Mouse (Mus musculus) spleen, postnatal 4 days (tissue): ENCODE data around the gene Rasal1.
A peak's percentile ranks its signal among the peaks of the same experiment; 100 is the strongest.

Source experiments
- DNase-seq, 2 experiments: peaks; one replicate each; pipeline ENCODE4 v3.0.0; 2022; ENCODE audit warnings: low spot score in 2 of 2

The Rasal1 gene

GRCm38 (mm10) chr5:120621846-120622197 is 26.8 kb upstream of the Rasal1 start:
- DNase-seq, result no peak

- no peak for DNase-seq
Measured at GRCm38 (mm10) chr5:120622198-120622851, 26.3 kb upstream of the Rasal1 start.

- no peak for DNase-seq
Measured at GRCm38 (mm10) chr5:120624427-120624826, 24.2 kb upstream of the Rasal1 start.

DNA sequence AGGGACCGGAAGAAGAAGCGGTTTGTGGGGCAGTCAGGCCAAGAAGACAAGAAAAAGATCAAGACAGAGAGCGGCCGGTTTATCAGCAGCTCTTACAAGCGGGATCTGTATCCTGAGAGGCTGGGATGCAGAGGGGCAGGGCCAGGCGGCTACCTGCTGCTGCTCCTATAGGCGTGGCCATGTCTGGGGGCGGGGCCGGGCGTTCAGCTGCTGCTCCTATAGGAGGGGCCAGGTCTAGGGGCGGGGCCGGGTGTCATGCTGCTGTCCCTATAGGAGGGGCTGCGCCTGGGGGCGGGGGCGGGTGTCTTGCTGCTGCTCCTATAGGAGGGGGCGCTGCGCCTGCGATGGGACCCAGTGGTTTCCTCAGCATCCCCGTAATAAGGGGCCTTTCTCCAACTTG is 22.2 kb upstream of the Rasal1 start:
- peak in 1 of 2 experiments; percentile 50 for DNase-seq

- no peak for DNase-seq
Measured at GRCm38 (mm10) chr5:120627515-120628300, 20.9 kb upstream of the Rasal1 start.

GRCm38 (mm10) chr5:120628624-120629023 is 20.0 kb upstream of the Rasal1 start:
- peak in 1 of 2 experiments; percentile 35 for DNase-seq

DNA sequence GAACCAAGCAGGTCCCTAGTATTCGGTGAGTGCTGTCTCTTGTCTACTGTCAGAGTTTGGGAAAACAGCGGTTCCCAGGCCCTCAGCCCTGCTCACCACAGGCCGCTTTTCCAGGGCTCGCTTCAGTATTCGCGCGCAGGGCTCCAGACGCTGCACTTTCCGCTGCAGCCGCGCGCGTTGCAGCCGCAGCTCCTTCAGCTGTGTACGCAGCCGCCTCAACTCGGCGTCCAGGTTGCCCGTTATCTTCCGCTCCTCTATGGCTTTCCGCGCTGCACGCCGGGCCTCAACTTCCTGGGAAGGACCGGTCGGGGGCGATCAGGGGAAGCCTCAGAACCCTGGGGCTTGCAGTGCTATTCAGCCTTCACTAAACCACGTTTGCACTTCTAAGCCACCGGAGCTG is 17.5 kb upstream of the Rasal1 start:
- no peak for DNase-seq

GRCm38 (mm10) chr5:120631892-120632291 is 16.7 kb upstream of the Rasal1 start:
- no peak for DNase-seq

- DNase-seq, result no peak
Measured at GRCm38 (mm10) chr5:120634131-120634530, 14.5 kb upstream of the Rasal1 start, which contains the start of gene Cfap73. Gene Cfap73, minus strand, starts transcription at chr5:120634235.

DNA sequence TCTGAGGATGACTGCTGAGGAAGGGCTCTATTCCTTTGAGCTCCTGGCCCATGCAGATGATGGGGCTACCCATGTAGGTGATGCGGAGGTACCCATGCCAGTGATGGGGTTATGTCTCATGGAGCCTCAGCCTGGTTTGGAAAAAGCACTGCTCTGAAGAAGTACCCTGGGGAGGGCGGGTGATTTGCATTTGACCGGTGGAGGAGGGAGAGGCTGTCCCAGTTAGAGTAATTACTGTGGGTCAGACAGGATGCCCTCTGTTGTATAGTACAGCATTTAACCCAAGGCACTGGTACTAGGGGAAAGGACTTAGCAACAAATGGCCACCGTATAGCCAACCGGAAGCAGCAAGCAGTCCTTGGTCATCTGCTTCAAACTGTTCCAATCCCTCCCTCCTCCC is 13.8 kb upstream of the Rasal1 start:
- no peak for DNase-seq

DNA sequence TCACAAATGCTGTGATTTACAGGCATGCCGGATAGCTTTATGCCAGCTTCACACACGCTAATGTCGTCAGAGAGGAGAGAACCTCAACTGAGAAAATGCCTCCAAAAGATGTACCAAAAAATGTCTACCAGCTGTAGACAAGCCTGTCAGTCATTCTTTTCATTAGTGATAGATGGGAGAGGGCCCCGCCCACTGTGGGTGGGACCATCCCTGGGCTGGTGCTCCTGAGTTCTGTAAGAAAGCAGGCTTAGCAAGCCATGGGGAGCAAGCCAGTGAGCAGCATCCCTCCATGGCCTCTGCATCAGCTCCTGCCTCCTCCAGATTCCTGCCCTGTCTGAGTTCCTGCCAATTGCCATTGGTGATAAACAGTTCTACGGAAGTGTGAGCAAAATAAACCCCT is 13.0 kb upstream of the Rasal1 start:
- DNase-seq, result no peak

DNA sequence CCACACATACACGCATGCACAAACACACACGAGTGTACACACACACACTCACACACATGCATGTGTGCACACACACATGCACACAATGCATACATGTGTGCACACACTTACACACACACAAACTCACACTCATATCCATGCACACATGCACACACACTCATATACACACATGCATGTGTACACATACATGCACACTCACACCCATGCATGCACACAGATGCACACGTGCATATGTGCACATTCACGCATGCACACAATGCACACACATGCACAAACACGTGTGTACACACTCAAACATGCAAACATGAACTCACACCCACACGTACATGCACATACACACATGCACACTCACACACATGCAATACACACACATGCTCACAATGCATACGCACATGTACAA is 8.5 kb upstream of the Rasal1 start:
- DNase-seq, result no peak

DNA sequence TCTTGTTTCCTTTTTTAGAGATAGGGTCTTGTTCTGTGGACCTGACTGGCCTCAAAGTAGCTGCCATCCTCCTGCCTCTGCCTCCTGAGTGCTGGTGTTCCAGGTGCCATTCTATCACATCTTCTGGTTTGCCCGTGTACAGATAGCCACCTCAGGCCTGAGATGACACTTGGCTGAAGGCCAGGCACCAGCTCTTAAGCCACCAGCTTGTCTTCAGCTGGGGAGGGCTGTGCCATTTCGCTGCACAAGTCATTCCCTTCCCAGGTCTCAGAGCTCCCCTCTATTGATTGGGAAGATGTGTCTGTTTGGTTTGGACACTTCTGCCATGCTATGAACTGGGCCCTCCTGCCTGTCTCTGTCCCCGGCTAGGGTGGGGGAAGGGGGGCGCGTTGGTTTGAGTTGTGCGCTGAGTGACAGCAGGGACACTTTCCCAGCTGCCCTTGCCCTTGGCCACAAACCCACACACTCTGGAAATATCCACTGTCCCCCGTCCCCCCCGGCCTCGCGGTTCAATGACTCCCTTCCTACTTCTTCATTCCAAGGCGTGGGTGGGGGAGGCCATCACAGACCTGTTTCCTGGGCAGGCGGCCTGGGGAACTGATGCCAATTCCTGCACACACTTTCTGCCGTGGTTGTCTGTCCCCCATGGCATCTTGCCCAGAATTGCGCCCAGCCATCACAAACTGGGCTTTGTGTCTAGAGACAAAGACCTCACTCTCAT is 5.1 kb upstream of the Rasal1 start:
- no peak for DNase-seq

GRCm38 (mm10) chr5:120644227-120644626 is 4.4 kb upstream of the Rasal1 start:
- DNase-seq, result no peak

DNA sequence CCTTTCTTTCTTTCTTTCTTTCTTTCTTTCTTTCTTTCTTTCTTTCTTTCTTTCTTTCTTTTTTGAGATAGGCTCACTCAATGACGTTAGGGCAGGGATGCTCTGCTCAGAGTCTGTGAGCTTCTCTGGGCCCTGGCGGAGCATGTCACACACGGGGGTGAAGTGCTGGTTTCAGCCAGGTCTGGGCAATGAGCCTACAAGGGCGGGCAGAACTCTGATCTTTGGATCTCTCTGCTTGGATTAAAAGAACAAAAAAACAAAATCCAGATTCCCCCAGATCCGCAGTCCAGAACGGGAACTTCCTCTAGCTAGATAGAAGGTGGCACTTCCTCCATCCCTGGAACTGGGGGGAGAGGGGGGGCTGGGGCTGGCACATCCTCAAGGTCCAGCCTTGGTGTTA is 2.8 kb upstream of the Rasal1 start:
- no peak for DNase-seq

GRCm38 (mm10) chr5:120647361-120647760 is 1.3 kb upstream of the Rasal1 start:
- no peak for DNase-seq

DNA sequence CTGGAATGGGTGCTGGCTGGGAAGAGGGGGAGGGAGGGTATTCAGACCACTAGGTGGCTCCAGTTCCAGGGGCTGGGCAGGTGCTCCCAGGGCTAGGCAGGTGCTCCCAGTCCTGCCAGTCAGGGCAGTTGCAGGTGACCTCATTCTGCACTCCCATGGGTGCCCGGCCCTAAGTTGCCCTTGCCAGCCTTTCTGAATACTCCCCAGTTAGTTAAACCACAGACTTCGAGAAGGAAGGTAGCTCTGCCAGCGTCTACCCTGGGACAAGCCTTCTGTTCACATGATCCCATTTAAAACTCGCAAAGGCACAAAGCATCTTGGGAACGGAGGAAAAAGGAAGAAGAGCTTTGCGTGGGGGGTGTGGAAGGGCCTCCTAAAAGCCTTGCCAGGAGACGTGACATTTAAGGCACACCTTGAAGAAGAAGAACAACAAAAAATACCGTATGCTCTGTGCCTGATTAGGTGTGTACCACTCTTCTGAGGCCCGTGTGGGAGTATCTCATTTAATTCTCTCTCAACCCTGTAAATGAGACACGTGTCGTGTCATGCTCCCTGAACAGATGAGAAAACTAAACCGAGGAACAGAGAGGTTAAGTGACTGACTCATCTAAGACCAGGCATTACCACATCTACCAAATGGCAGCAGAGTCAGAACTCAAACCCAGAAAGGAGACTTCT is 659 bp upstream of the Rasal1 start:
- DNase-seq, result no peak

- no peak for DNase-seq
Measured at GRCm38 (mm10) chr5:120649374-120649933, 842 bp downstream of the Rasal1 start.

- DNase-seq, result no peak
Measured at GRCm38 (mm10) chr5:120649938-120650337, 1.3 kb downstream of the Rasal1 start.

- DNase-seq, result no peak
Measured at GRCm38 (mm10) chr5:120651230-120651629, 2.6 kb downstream of the Rasal1 start.

DNA sequence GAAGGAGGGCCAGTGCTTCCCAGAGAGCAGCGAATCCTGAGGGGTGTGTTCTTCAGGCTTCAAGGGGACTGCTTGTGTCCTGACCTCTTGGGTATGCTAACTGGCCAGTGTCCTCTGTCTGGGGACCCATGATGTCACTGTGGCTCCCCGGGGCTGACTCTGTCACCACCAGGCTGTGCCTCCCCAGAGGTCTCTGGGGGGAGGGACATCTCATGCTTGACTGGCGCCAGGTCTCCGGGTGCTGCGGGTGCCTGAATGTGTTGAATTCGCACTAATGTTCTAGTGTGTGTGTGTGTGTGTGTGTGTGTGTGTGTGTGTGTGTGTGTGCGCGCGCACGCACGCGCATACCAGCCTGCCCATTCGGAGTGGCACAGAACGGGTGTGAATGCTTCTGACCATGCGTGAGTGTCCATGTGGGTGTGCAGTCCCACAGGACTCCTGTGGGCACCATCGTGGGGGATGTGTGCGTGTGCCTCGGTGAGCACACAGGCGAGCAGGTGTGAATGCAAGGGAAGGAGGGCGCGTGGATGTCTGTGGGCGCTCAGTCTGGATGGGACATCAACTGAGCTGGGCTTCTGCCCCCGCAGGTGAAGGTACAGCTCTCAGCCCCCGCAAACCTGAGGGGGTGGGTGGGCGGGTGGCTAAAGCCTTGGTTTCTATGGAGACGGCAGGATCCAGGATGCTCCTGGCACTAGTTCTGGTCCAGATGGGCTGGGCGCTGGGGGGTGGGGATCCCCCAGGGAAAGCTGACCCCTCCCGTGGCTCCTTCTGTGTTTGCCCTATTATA is 4.5 kb downstream of the Rasal1 start:
- no peak for DNase-seq
